Comparison of ENCODE assay signal across 8 mouse cellular contexts in genomic region chr17:25732082-25732481, GRCm38 (mm10). TPM values are rescaled to one million over a fixed set of nuclear protein-coding genes. Genes with fewer than 3 reads are reported as not detected.
DNase-seq lines count a peak whose midpoint lies in the region; ATAC-seq and TF ChIP-seq lines count a peak whose summit lies in the region.
"Had no signal": no experiment of that assay in that cellular context is flagged by ENCODE, and none has a peak within 500 bp of the region (broad histone marks: within the 10 kb centered on the region; RNA-seq: fewer than 3 reads in every experiment).

No protein-coding gene starts in this region.

- dilution Hi-C loops in CH12.LX (cut with MboI; ENCODE audit: extremely low pct_ligation_motif_present, extremely low pct_unique_long_range_greater_than_20kb, low sequenced_read_pairs): no loop called here

- H3K27ac ChIP-seq in CH12.LX (ENCODE audit: insufficient read depth, low read depth): no peak overlapping the region
- H3K27ac ChIP-seq: midbrain, embryonic 12.5 days had no signal

- no peak overlapping the region for H3K4me3 ChIP-seq in CH12.LX (replicated peaks in 1 of 3; ENCODE audit: low read depth in 2 of 3, low read length in 2 of 3, poor library complexity in 1 of 3)
- H3K4me3 ChIP-seq: midbrain, embryonic 12.5 days had no signal

- H3K9ac ChIP-seq in CH12.LX (ENCODE audit: insufficient read depth, low read depth): no peak overlapping the region
- H3K9ac ChIP-seq: midbrain, embryonic 12.5 days had no signal

- peak; percentile 83 to 85 for TF ChIP-seq CTCF in CH12.LX (conservative IDR thresholded peaks at IDR 0.05 in 1 of 2, IDR thresholded peaks at IDR 0.05 in 1 of 2; ENCODE audit: low read depth in 2 of 2, low read length in 2 of 2)

- peak; percentile 51 for ATAC-seq in megakaryocyte, adult 5-6 weeks (ENCODE audit: poor library complexity, severe bottlenecking)

- H3K27me3 ChIP-seq in CH12.LX (replicated peaks): peaks cover 21% of the 10 kb centered on the region
- H3K27me3 ChIP-seq: midbrain, embryonic 12.5 days had no signal

- H3K79me2 ChIP-seq in CH12.LX (replicated peaks; ENCODE audit: control insufficient read depth, extremely low read depth, insufficient read depth, poor library complexity, severe bottlenecking): no peaks in the 10 kb centered on the region; the same call in 1 of the 2 replicates

- peak; percentile 50 for TF ChIP-seq RAD21 in CH12.LX (IDR thresholded peaks at IDR 0.05; ENCODE audit: low read depth, low read length)

- H3K36me3 ChIP-seq in CH12.LX (replicated peaks in 1 of 2; ENCODE audit: control insufficient read depth in 1 of 2, insufficient read depth in 1 of 2, low read length in 1 of 2): peaks cover 8 to 36% of the 10 kb centered on the region in 2 experiments

- TF ChIP-seq EP300 in CH12.LX (IDR thresholded peaks at IDR 0.05; ENCODE audit: low read length): no peak

- in situ Hi-C loops in CH12.LX (cut with MboI; ENCODE audit: low pct_ligation_motif_present, low pct_unique_long_range_greater_than_20kb, low sequenced_read_pairs): loop anchor here (10.0 kb wide), 1 partner anchor 63 kb away; the partner anchor contains the start of genes AC134908.4, Fam173a and Metrn

- H3K4me1 ChIP-seq in CH12.LX (ENCODE audit: control insufficient read depth in 1 of 2, insufficient read depth in 2 of 2): peaks cover 9 to 12% of the 10 kb centered on the region in 2 experiments

- peak; percentile 89 for DNase-seq in CH12.LX (ENCODE audit: extremely low read depth)
- peak; percentile 82 for DNase-seq in Muller cell, postnatal 12 days (ENCODE audit: inconsistent ontology term)
- peak; percentile 90 to 96 for DNase-seq in cerebellum, postnatal 14 days
- peak; percentile 62 to 78 for DNase-seq in gastrocnemius, postnatal 4 days (ENCODE audit: low spot score in 2 of 2)
- DNase-seq in layer of hippocampus, adult 9-11 months: peak; percentile 85
- peak; percentile 60 to 81 for DNase-seq in spleen, postnatal 14 days (ENCODE audit: low spot score in 2 of 2)

- H3K9me3 ChIP-seq in CH12.LX (replicated peaks; ENCODE audit: low read length): no peaks in the 10 kb centered on the region
- H3K9me3 ChIP-seq: midbrain, embryonic 12.5 days had no signal

- TF ChIP-seq POLR2A in CH12.LX (IDR thresholded peaks at IDR 0.05; ENCODE audit: low read depth, low read length): no peak

- no peak overlapping the region for H3K4me2 ChIP-seq in CH12.LX (ENCODE audit: insufficient read depth, low read depth, poor library complexity, severe bottlenecking)
- H3K4me2 ChIP-seq: midbrain, embryonic 12.5 days had no signal

TF ChIP-seq in CH12.LX, 34 proteins besides CTCF, POLR2A, EP300 and RAD21:
- TF ChIP-seq CHD2 (IDR thresholded peaks at IDR 0.05; ENCODE audit: low read length): no peak
- 0 out of 2 replicates have a peak, but pooled peaks have one; percentile 23 for TF ChIP-seq MAX (IDR thresholded peaks at IDR 0.05; ENCODE audit: low read length)
- TF ChIP-seq MAFK (IDR thresholded peaks at IDR 0.05; ENCODE audit: insufficient replicate concordance, low read length): no peak
- no peak for TF ChIP-seq BHLHE40 (IDR thresholded peaks at IDR 0.05; ENCODE audit: low read depth, low read length)
- peak; percentile 31; the same call in 1 of the 2 replicates for TF ChIP-seq MXI1 (IDR thresholded peaks at IDR 0.05; ENCODE audit: low read depth, low read length)
- TF ChIP-seq NRF1 (IDR thresholded peaks at IDR 0.05; ENCODE audit: low read depth, low read length): peak; percentile 82
- no peak for TF ChIP-seq KAT2A (IDR thresholded peaks at IDR 0.05; ENCODE audit: insufficient replicate concordance, low read length)
- TF ChIP-seq SMC3 (IDR thresholded peaks at IDR 0.05; ENCODE audit: low read depth, low read length): peak; percentile 79

RNA-seq across cellular contexts. Expression of gene Mslnl, which starts 3.8 kb away (rescaled TPM):
- total RNA-seq in CH12.LX (2012; rRNA removed) (not detected in 2 replicates), CH12.LX (2014; rRNA removed) (not detected in 2 replicates)
- polyA plus RNA-seq in CH12.LX (2012; ENCODE audit: insufficient read length, low read depth): not detected in 2 replicates
- not detected for total RNA-seq in gastrocnemius, postnatal 4 days (2021)
- total RNA-seq in megakaryocyte, adult 5-6 weeks (2015): 0.16 TPM in 1 of 2 replicates, not detected in the other
- total RNA-seq in megakaryocyte, adult 5-6 weeks (2017): not detected in 2 replicates
- polyA plus RNA-seq: midbrain, embryonic 12.5 days had no signal

RNA-seq across cellular contexts. Expression of gene Rpusd1, which starts 4.6 kb away (rescaled TPM):
- total RNA-seq in CH12.LX (2012; rRNA removed) (5.8 and 7.2 TPM in 2 replicates), CH12.LX (2014; rRNA removed) (4.4 and 5.6 TPM in 2 replicates)
- polyA plus RNA-seq in CH12.LX (2012; ENCODE audit: insufficient read length, low read depth): 11.7 and 13.8 TPM in 2 replicates
- total RNA-seq in gastrocnemius, postnatal 4 days (2021): 1 to 10 TPM; 7.9 to 8.1 TPM
- 6.0 and 7.0 TPM in 2 replicates for total RNA-seq in megakaryocyte, adult 5-6 weeks (2015)
- 3.9 TPM in 2 replicates for total RNA-seq in megakaryocyte, adult 5-6 weeks (2017)

RNA-seq across cellular contexts. Expression of gene Chtf18, which starts 4.9 kb away (rescaled TPM):
- total RNA-seq in CH12.LX (2012; rRNA removed): 24.8 and 34.5 TPM in 2 replicates
- 11.9 and 14.5 TPM in 2 replicates for total RNA-seq in CH12.LX (2014; rRNA removed)
- polyA plus RNA-seq in CH12.LX (2012; ENCODE audit: insufficient read length, low read depth): 38.2 and 49.9 TPM in 2 replicates
- 1 to 10 TPM; 7.7 to 8.6 TPM for total RNA-seq in gastrocnemius, postnatal 4 days (2021)
- 11.2 and 17.1 TPM in 2 replicates for total RNA-seq in megakaryocyte, adult 5-6 weeks (2015)
- total RNA-seq in megakaryocyte, adult 5-6 weeks (2017): 19.9 and 21.8 TPM in 2 replicates

RNA-seq across cellular contexts. Expression of gene Gng13, which starts 15.1 kb away (rescaled TPM):
- total RNA-seq in CH12.LX (2012; rRNA removed) (2.9 and 3.4 TPM in 2 replicates), CH12.LX (2014; rRNA removed) (not detected in 2 replicates)
- polyA plus RNA-seq in CH12.LX (2012; ENCODE audit: insufficient read length, low read depth): 1.3 and 1.9 TPM in 2 replicates
- not detected for total RNA-seq in gastrocnemius, postnatal 4 days (2021)
- total RNA-seq in megakaryocyte, adult 5-6 weeks (2015): not detected in 2 replicates
- not detected in 2 replicates for total RNA-seq in megakaryocyte, adult 5-6 weeks (2017)

RNA-seq across cellular contexts. Expression of gene Msln, which starts 22.1 kb away (rescaled TPM):
- not detected in 2 replicates for total RNA-seq in CH12.LX (2012; rRNA removed)
- total RNA-seq in CH12.LX (2014; rRNA removed): not detected in 2 replicates
- not detected in 2 replicates for polyA plus RNA-seq in CH12.LX (2012; ENCODE audit: insufficient read length, low read depth)
- total RNA-seq in gastrocnemius, postnatal 4 days (2021): under 1 TPM; 0.44 to 0.49 TPM
- total RNA-seq in megakaryocyte, adult 5-6 weeks (2015): not detected in 2 replicates
- not detected in 2 replicates for total RNA-seq in megakaryocyte, adult 5-6 weeks (2017)
